Mouse (Mus musculus): ENCODE results near the gene Slc40a1.

Slc40a1 gene

DNA sequence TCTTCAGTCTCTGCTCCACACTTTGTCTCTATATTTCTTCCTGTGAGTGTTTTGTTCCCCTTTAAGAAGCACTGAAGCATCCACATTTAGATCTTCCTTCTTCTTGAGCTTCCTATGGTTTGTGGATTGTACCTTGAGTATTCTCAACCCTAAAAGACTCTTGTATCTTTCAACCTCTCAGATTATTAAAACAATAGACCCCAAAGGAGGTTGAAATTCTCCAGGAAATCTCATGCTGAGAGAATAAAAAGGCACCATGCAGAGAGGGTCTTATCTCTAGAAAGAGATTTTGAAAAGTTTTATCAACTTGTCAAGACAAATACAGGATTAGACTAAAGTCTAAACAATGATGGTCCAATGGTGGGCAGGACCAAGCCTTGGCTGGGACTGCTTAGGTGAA is 42.9 kb downstream of the Slc40a1 start:
- no peak for DNase-seq (ENCODE audit: low read depth, low spot score)

DNA sequence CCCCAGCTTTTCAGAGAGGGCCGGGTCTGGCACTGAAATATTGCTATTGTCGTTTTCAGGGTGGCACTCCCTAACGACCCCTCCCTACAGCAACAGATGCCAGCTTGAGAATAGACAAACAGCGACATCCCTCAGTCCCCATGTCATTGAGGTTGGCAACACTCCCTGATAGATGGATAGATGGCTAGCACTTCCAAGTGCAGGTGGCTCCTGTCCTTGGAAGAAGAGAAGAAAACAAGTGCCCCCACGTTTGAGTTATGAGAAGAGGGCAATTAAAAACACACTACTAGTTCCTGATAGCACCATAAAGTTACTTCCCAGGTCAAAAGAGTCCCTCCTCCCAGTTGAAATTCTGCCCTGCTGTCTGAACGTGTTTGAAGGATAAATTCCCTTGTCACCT is 44.2 kb downstream of the Slc40a1 start:
- no peak for DNase-seq (ENCODE audit: low read depth, low spot score)

DNA sequence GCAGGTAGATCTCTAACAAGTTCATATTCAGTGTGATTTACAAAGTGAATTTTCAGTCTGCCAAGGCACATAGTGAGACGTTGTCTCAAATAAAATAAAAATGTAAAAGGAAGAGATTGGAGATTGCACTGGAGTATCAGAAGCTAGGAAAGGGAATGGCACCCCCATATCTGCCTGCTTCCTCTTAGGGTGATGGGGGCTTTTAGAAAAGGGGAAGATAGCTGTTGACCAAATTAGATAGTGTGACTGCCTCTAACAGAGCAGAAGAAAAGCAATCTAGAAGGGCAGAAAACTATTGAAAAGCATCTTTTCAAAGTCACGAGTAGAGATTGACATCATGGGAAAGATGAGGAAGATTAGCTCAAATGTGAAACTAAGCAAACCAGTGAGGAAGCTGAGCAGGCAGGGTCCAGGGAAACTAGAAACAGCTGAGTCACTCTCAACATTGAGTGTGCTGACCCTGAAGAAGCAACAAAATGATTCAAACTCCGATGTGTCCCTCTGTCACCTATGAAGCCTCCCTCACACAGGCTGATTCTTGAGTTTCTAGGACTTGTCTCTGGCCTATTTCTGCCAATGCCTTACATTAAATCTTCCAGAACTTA is 45.0 kb downstream of the Slc40a1 start:
- no peak for DNase-seq (ENCODE audit: low read depth, low spot score)

DNA sequence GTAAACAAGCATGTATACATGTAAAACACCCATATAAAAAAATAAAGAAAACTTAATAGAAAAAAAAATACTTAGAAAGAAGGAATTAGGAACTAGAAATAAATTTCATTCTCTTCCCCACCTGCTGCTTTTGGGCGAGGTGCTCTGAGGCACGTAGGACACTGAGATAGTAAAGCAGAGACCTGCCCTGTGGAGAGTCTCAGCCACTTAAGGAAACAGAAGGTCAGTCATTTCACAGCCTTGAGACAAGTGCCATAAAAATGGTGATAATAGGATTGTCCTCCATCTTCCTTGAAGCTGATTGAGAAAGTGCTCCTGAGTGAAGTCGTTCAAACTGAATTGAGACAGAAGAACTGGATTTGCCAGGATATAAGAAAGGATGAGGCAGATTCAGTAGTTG is 48.9 kb downstream of the Slc40a1 start:
- DNase-seq (ENCODE audit: low read depth, low spot score) = no peak

DNA sequence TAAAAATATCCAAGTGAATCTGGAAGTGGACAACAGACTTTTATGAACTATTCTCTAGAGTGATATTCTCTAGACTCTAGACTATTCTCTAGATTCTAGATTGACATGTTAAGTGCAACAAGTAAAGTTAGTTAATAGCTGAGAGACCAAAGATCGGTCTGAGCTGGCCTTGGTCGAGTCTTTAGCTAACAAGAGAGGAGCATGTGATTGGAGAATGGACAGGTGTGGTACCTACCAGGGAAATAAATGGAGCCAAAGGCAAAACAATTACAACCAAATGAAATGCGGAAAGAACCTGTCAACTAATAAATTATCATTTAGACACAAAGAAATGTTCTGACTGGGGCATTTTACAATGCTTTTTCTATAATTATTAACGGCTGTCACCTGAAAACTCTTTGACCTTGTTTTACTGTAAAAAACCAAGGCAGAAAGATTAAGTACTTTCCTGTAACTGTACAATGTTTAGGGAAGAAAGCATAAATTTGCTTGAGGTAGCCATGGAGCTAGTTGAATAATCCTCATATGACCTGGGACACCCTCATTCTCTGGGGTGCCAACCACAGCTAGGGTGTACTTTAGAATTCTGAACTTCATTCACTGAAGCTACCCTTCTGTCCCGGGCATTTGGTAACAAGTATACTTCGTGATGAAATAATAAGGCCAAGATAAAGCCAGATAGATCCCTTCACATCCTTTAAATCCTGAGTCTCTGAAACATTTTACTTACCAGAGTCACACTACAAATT is 49.7 kb downstream of the Slc40a1 start:
- DNase-seq (ENCODE audit: low read depth, low spot score) = no peak

DNA sequence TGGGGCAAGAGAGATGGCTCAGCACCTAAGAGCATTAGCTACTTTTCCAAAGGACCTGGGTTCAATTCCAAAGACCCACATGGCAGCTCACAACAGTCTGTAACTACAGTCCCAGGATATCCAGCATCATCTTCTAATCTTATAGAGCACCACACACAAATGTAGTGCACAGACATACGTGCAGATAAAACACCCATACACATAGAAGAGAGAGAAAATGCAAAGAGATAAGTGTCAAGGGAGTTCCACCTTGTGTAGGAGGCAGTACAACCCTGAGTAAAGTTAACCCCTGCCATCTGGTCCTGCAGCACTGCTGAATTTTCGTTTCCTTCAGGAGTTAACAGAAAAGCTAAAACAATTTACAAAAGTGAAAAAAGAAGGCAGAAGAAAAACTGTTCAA is 50.7 kb downstream of the Slc40a1 start:
- no peak for DNase-seq (ENCODE audit: low read depth, low spot score)

DNA sequence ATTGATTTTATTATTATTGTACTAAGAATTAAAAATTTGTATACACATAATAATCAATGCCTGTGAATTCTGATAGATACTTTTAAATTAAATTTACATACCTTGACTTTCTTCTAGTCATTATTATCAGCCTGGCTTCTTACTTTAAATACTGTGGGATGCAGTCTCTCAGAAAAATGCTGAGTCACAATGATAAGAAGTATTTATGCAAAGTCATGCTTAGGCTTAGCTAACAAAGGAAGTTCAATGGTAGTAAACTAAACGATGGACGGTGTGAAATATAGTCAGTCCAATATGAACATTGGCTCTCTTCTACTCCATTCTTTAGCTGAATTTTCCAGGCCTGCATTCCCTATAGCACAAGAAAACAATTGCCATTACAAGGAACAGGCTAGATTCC is 53.1 kb downstream of the Slc40a1 start:
- DNase-seq (ENCODE audit: low read depth, low spot score) = no peak

DNA sequence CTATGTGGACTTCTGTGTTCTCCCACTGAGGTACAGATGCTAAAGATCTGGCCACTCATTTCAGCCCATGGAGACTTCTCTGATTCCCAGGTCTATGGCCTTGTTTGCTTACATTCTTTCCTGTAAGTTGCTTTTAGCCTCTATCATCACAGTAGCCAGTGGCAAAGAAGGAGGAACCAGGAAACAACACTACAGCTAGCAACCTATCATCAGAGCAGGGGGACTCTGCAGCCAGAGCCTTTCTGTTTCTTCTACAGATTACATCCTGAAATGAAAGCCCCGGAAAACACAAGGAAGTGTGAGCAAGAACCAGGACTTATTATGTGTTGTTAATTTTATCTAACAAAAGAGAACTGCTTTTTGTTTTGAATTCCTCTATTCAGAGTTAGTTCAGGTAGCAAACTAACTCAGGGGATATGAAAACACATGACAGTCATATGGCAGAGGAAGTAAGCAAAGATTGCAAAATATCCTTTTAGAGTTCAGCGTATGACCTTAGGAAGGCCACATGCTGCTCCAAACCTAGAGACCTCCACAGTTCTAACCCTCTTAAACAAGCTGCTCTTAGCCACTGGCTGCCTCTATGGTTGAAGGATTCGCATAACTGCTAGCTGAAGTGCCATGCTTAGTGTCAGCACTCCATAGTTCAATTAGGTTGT is 57.7 kb downstream of the Slc40a1 start:
- no peak for DNase-seq (ENCODE audit: low read depth, low spot score)

DNA sequence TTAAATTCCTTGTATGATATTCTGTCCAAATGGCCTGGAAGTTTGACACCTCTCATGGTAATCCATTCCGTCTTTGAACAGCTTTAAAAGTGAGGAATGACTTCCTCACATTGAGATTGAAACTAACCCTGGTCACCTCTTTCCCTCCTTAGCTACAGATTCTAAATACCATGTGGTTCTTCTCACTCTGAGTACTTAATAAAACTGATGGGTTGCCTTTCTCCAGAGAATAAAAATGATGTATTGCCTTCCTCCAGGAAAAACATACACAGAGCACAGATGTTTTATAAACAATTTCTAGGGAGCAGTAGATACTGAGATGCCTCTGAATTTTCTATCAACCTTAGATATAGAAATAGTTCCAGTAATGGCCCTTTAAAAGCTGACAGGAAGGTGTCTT is 58.3 kb downstream of the Slc40a1 start:
- no peak for DNase-seq (ENCODE audit: low read depth, low spot score)

DNA sequence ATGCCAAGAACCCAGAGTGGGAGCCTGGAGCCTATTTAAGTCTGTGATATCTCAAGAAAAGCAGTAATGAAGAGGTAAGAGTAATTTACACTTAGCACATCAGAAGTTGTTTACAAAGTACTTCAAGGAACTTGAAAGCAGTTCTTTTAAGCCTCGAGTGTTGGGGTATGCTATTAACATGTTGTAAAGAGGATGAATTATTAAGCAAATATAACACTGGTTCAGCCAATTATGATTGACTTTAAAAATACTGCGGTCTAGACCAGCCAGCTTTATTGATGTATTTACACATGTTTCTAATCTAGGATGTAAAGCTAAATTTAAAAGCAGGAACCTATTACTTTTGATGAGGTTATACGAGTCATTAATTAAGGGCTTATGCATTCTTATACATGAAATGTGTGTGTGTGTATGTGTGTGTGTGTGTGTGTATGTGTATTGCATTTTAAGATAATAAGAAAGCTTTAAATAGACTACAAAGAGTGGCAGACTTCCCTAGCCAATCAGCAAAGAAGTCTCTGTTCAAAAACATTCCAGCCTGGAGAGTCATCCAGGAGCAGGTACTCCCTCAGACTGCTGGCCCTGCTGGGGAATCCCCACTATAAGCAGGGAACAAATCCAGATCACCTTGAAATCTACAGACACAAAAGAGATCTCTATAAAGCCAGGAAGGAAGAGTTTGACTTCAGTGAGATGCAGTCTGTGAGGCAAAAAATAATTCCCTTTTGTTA is 59.9 kb downstream of the Slc40a1 start:
- no peak for DNase-seq (ENCODE audit: low read depth, low spot score)

DNA sequence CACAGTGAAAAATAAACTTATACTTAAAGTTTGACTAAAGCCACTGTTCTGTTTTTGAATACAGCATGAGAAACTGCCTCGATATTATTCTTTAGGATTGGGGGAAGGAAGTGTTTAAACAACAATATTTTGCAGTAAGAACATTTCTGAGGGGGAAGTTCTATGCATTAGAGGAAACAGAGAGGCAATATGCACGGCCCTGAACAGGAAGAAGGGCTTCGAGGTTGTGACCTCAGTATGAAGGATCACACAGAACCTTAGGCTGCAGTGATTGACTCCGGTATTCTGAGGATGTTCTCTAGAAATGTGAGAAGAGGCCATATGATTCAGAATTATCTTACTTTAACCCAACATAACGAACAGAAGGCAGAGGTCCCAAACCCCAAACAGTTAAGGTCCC is 60.6 kb downstream of the Slc40a1 start:
- DNase-seq (ENCODE audit: low read depth, low spot score) = no peak

DNA sequence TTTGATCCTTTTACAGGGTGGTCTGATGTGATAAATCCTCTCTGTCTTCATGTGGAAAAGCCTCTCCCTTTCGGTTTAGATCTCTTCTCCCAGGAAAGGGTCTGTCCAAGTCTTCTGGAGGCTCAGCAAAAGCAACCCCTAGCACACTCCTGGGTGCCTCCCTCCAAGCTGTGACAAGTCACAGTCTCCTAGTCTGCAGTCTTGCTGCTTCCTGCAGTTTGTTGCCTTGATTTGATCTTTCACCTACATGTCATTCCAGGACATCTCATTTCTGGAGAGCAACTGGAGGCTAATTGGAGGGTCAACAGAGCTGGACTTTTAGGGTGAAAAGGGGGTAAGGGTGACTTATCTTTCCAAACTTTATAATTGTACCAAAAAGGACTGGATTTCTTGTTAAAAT is 61.0 kb downstream of the Slc40a1 start:
- no peak for DNase-seq (ENCODE audit: low read depth, low spot score)

DNA sequence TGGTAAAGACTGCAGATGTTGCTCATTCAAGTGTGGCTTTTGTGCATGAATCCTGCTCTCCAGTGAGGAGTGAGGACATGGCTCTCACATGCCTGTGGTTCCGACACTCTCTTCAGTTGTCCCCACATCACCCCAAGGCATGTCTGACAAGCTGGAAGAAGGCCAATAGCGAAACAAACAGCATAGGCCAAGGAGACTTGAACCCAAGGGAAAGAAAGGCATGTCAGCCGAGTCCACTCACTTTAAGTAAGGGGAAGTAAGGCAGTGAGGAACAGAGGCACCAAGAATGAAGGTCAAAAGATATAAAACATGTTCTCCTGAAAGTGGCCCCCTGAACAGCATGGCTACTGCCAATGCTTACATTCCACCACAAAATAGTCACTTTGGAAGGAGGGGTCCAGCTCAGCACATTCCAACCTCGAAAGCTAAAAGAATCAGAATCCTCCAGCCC is 61.7 kb downstream of the Slc40a1 start:
- DNase-seq (ENCODE audit: low read depth, low spot score) = no peak

DNA sequence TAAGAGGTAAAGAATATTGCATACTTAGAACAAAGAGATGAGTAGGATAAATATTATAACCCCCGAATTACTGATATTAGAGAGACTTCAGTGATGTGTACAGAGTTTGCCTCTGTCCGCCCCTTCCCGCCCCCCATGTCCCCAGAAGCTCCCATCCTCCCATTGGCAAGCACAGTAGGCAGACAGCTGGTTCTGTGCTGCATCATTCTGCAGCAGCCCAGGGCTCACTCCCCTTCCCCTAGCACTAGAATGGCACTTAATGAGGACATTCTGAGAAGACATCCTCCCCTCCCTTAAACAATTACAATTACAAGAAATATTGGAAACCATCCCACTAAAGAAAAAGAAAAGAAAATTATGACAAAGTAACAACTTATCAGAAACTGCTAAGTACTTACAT is 62.7 kb downstream of the Slc40a1 start:
- DNase-seq (ENCODE audit: low read depth, low spot score) = no peak

DNA sequence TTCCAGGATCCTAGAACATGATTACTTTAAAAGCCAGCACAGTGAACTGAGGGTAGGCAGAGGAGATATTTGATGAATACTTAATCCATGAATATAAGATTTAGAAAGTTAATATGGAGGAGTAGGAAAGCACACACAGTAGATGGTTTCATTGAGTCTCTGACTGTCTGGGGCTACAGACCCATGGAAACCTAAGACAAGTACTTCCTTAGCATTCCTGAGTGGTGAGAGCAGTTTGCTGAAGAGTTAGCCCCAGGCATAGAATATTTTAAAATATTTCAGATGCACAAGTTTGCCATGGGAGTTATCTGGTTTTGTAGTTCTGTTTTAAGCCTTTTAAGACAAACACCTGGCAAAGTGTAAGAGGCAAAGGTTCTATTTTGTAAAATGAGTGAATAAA is 65.2 kb downstream of the Slc40a1 start:
- no peak for DNase-seq (ENCODE audit: low read depth, low spot score)

DNA sequence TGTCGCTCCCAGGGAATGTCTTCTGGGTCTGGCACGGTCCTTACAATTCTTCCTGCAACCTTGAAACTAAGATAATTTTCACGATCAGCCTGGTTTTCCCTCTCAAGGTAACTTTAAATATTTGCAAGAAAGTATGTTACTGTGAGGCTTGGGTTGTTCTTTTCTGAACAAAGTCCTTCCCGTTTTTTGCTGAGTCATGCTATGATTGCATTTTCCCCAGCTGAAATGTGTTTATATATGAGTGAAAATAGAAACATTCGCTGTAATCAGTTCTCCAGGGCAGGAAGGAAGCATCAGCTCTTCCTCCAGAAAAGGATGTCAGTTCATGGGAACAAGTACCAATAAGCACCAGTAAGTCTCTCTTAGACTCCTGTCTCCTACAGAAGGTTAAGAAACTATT is 66.0 kb downstream of the Slc40a1 start:
- DNase-seq (ENCODE audit: low read depth, low spot score) = no peak
